Mouse (Mus musculus) liver (tissue): ENCODE measurements at regions not wholly inside any gene's neighbourhood (a gene's known extent, or its start where the extent isn't known, plus 50 kb on each side); places are given as distances from the start of the nearest gene placed in this dataset.

ENCODE experiments used
- DNase-seq: peaks from one replicate; pipeline ENCODE4 v3.0.0-alpha.2; 2020; ENCODE audit warnings: mixed read lengths

DNA sequence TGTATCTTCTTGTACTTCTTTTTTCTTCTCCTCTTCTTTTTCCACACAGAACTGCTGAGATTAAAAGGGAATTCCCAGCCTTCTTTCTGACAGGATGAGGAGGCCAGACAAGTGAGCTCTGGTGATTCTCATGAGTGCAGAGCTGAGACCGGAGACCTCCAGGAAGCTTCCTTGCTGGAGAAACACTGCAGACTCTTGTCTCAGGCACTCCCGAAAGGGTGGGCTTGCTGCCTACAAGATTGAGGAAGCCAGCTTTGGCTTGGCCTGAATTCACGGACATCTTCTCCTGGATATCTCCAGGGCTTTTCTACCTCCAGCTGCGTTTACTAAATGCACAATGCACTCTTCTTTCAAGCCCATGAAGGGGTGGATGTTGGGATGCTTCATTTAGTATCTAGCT, 226.0 kb downstream of the Csl start:
- no peak for DNase-seq

DNA sequence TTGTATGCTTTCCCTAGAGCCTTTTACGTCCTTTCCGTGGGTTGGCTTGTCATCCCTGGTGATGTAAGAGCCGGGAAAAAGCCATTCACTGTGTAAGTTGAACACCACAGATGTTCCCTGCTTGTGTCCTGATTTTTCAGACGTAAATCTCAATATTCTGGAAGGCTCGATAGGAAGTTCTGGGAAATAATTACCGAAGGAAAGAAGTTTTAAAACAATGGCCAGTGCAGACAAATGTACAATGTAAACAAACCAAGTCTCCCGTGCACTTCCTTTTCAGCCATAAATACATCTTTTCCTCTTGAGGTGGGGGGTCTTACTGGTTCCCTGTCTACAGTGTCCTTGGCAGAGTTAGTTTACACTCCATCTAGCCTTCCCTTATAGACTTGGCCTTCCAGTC, 225.2 kb downstream of the Csl start:
- DNase-seq: no peak

DNA sequence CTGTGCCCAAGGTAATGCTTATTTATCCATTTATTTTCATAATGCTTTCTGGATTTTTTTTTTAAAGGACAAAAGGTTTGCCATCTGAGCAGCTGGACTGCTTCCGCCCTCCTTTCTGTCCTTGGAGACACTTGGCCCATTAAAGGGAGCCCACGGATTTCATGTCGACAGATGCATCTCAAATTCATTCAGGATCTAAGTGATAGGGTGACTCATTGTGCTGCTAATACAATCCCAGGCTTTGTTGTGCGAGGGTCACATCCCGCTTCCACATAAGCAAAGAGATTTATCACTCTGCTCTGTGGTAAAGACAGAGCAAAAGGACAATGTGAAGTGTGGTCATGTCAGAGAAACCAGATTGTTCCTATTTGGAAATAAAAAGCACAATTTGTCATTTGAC, 220.8 kb downstream of the Csl start:
- DNase-seq: no peak

DNA sequence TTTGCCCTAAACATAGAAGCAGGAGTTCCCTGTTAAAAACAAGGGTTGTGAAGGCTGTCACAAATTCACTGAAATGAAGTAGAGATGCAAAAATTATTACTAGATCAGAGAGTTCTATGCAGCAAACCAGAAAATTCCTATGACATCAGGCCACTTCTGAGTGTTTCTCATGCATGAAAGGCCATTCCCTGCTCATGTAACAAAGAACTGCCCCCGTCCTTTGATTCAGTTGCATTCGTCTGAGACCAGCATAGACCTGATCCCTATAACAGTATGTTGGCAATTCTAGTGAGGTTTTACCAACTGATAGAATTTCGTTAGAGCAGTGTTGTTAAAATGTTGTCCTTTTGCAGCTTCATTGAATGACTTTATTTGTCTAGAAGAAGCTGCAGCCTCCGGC, 207.1 kb downstream of the Csl start:
- DNase-seq: no peak

DNA sequence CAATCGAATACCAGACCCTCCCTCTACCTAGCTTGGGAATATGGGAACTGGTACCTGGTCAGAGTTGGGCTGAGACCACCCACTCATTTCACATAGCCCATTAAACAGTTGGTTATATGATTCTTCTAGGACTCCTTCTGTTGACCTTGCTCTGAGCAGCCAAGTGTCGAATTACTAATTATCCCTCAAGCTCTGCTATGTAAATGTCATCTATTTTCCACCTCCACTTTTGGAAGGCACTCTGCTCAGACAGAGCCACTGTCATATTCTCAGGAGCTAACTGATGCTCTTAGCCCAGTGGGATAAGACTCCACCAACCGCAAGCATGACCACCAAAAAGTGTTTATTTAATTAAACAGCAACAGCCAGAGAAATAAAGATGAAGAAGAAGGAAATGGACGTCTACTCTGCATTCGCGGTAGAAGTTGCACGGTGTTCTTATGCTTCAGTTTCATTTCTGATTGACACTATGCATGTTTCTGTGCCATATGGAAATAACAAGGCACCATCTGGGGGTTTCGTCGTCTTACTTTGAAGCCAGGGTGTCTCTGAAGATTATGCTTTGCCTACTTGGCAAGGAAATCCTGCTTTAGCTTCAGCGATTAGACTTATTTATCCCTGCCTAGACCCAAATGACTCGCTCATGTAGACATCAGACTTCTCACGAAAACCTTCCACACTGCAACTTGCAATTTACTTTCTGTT, 206.5 kb downstream of the Csl start:
- DNase-seq: no peak

DNA sequence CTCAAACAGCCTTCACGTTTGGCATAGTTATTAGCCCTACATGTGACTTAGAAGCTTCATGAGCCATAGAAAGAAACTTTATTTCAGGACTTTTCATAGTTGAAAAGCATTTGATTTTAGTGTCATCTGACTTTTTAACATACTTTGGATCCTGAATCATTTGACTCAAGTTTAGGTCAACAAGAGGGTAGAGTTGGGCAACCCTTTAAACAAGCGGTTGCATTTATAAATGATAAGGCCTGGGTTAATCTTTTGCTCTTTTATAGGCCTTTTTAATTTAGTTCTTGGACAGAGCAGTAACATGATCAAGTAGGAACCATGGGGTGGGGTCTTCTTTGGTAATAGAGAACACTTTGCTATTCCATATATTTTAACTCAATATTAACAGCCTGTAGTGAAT, 204.4 kb downstream of the Csl start:
- DNase-seq: no peak

DNA sequence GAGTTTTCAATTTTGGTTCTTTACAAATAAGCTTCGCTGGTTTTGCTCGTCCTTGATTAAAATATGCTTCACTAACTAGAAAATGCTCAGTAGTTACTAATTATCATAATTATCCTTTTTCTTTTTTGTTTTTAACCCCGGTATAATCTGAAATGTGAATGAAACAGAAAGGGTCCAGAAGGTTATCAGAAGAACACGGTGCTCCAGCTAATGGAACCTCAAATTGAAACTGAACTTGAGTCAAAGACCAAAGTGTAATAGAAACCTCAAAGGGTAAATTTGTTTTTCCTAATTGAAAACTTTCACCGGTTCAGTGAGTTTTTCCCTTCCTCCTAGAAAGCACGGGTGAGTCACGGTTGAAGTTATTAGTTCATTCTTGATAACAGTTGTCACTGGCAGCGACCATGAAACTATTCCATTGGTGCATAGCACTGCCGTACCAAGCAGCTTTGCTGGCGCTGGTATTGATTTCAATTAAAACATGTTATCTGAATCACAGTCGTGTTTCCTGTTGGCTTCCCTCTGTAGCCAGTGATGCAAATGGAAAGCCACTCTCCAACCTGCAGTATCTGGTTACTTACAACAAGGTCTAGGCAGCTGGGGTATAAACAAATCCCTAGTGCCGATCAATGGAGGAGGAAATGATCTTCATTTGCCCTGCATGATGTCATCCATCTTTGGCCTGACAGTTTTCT, 203.7 kb downstream of the Csl start:
- no peak for DNase-seq

DNA sequence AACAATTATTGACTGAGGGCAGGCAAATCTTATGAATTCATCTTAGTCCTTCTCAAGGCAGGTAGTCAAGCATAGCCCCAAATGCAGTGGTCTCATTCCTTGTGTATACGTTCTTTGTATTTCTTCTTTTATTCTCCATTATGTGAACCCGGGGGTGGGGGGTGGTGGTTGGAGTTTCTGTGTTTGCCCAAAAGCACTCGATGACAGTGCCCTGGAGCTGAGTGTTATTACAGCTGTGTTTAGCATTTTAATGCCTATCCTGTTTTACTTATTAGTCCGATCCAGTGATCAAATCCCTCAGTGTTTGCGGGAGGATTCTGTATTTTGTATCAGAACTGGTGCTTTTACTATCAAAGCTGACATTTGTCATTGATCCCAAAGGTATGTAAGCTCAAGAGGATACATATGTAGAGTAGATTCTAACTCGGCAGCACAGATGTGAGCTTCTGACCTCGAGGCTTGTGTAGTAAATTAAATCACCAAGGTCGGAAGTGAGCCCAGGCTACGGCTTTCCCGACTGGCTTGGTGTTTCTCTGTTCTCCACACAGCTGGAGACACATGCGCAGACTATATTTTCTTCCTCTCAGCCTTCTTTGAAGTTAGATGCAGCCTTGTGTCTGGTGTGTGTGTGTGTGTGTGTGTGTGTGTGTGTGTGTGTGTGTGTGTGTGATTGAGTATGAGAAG, 203.0 kb downstream of the Csl start:
- no peak for DNase-seq

DNA sequence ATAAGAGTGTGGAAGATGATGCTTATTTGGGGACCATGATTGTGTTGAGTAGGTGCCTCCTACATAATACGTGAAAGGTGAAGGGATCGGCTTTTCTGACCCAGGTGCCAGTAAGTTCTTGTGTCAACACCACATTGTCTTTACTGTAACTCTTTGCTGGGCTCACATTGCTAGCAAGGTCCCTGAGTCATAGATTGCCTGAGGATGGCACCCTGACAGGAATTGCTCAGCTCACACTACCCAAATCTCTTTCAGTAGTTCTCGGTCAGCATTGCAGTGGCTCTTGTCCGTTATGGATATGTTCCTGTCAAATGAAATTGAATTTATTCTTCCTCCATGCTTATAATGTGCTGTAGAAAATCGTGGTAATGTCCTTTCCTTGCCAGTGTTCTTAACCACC, 200.8 kb downstream of the Csl start:
- DNase-seq: no peak

DNA sequence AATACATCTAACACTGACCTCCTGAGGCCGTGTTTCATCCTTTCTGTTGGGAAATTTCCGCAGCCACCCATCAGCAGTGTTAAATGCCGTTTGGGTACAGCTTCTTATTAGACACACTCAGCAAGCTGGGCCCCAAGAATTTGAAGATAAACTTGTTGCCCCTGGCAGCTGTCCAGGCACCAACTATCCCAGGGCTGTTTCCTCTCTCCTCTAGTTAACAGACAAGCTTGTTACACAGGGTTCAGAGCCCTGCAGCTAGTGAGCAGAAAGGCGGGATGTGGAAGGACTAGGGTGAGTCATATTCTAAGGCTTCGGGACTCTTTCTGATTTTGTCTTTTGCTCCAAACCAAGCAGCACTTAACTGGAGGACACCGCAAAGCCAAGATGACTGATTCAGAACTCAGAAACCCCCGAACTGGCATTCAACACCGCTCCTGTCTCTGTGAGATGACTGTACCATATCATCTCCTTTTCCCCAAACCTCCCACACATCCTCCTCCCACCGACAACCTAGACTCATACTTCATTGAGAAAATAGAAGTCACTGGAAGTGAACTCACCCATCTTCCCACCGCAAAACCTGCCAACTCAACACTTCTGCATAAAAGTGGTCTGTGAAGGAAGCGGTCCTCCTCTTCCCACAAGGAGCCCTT, 198.2 kb downstream of the Csl start:
- DNase-seq: no peak

DNA sequence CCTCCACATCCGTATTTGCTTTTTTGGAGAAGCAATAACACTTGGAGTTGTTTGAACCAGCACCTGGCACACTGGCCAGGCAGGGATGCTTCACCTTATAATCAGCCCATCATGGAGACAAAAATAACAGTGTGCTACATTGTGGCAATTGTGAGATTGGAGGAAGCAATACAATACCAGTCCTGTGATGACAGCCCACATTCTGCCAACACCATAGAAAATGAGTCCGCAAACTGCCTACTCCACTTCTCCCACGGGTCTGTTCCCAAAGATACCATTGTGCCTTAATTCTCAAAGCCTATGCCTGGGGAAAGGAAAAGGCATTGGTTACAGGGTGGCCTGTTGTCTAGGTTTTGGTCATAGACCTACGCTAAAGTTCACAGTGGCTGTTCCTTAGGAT, 194.9 kb downstream of the Csl start:
- no peak for DNase-seq

DNA sequence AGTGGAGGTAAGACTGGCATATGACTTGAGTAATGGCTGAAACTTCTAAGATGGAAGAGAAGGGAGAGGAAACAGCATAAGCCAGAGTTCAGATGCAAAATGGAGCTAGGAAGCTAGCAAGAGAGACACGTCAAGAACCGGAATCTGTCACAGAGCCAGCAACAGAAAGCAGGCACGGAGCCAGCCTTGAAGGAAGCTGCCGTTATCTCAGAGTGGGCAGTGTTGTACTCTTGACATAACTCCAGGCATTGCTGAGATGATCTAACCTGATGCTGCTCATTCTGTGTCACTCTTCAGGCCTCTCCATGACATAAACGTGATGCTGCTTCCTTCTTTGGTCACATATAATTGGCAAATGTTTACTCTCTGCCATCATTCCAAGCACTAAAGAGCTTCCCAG, 191.0 kb downstream of the Csl start:
- DNase-seq: no peak

DNA sequence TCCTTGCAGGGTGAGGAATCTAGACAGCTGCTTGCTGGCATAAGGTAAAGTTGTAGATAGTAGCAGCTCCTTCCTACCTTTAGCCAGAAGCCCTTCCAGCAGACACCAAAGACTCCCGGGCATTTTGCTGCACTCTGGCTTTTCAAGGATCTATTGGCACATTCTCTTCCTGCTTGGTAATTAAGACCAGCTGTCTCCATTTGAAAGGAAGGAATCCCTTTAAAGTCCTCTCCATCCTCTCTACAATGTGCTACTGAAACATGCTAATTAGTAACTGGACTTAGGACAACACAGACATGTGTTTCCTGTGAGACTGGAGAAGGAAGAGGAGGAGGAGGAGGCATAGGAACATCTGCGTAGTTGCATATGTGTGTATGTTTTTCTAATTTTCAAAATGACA, 189.3 kb downstream of the Csl start:
- DNase-seq: no peak

DNA sequence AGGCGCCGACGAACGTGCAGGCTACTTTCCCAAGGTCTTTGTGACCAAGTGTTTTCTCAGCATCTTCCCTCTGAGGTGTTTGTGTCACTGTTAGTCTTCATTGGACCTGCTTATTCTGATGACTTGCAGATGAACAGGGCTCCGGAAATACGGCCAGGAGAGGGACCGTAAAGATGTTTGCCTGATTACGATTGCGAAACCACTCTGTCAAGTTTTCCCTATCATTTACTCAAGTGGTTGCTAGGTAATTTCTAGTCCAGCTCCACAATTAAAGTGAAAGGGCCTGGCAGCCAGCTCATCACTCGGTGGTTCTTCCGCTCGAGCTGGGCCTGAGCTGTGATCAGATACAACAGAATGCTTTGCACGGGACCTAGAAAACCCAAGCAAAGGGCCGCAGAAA, 185.5 kb downstream of the Csl start:
- DNase-seq: no peak

DNA sequence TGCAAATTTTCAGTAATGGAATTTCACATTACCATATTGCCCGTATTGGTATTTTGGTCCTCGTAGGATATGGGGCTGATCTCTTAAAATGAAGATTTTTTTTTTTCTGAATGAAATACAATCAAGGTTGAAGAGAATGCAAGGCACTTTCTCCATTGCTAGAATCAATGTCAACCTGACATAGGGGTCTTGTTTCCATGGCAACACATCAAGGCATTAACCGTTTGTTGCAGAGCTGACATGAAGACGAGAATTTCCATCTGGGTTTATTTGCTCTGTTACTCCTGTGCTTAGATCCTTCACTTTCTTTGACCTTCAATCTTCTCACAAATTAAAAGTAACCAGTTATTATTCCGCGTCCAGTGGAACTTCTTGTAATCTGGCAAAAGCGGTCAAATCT, 184.2 kb downstream of the Csl start:
- DNase-seq: no peak

DNA sequence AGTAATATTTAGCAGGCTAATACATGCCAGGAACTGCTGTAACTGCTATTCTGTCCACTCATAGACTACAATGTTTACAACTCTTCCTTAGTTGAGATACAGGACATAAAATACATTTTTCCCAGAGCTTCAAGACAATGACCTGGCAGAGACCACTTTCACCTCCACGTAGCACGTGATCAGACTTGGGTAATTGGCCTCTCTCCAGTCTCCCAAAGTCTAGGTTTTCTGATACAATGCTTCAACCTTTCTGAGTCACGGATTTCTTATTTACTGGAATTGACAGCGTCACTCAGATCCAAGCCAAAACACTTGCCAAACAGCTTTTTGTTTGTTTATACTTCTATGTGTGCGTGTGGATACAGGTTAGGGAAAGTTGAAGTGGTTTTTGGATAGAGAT, 183.2 kb downstream of the Csl start:
- no peak for DNase-seq

DNA sequence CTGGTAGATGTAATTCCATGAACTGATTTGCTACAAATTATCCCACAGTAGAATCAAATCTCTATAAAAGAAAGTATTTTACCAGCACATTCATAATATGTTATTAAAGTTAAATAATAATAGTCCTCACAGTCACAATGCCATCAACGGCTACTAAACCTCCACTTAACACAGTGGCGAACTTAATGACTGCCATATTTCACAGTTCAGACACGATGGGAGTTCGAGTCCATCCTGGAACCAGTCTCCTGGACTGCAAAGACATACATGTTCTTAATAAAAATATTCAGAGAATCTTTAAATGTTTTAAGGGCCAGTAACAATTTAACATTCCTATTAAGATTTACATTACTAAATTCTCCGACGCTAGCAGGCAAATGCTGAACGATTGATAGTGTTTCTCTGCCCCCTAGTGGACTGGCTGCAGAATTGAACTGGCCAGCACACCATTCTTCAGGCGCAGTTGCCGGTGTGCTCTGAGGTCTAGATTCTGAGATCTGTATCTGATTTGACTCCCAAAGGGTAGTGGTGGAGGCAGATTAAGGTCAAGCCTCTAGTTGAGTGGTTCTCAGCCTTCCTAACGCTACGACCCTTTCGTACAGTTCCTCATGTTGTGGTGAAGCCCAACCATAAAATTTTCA, 182.3 kb downstream of the Csl start:
- DNase-seq: peak; percentile 19

DNA sequence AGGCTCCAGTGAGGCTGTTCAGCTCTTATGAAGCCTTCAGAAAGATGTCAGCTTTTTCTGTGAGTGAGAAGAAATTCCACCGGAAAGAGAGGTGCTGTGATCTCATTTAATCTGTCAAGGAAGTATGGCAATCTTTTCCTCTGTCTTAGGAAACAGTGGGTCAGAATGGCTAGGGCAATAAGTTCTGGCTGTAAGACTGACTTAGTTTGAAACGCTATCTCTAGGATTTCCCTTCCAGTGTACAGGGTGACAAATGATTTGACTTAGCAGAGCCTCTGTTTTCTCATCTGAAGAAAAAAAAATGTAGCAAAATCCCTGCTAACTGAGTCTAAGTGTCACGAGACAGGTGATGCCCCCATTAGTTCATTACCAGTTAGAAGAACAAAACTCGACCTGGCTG, 181.1 kb downstream of the Csl start:
- DNase-seq: no peak

DNA sequence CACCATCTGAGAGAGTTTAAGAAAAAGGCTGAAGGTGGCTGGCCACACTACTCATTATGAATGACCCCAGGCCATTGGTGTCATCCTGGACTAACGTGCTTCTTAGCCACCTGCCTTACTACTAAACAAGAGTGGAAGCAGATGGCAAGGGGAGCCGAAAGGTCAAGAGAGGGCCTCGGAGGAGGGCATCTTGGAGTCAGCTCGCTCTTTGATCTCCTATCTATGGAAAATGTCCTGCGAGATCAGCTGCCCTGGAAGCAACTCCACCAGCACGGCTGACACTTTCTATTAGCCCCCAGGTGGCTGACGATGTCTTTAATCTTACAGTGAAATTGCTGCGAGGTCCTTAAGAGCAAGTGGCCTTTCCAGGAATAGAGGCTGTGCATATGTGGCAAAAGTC, 179.3 kb downstream of the Csl start:
- no peak for DNase-seq

DNA sequence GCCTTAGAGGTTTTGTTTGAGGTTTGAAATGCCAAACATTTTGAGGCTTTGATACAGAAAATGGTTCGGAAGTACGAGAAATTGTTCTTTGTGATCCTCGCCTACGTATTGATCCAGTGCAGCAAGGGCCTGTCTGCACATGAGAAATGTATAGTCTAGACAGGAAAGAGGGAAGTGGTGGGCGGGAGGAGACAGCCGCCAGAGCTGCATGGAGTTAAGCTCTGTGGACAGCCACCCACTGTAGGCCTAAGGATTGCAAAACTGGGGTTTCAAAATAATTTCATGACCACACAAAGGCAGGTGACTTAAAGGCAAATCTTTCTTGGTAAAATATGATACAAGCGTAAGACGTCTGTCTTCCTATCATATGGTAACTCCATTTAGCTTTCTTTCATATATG, 178.4 kb downstream of the Csl start:
- no peak for DNase-seq

DNA sequence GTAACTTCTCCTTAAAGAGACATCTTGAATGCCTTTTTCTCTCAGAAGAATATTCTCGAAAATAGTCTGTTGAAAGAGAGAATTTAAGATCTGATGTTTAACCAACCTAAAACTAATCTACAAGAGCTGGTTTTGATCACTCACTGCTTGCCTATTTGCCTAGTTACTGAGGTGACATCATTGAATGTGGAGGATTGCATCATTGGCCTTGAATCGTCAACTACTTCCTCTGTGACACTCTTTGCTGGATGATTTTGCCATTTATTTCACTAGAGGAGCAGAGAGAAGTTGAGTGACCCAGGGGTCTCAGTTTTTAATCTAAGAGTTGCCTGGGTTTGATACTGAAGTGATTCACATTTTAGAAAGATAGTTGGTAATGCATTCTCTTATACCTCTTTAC, 174.6 kb downstream of the Csl start:
- DNase-seq: no peak

DNA sequence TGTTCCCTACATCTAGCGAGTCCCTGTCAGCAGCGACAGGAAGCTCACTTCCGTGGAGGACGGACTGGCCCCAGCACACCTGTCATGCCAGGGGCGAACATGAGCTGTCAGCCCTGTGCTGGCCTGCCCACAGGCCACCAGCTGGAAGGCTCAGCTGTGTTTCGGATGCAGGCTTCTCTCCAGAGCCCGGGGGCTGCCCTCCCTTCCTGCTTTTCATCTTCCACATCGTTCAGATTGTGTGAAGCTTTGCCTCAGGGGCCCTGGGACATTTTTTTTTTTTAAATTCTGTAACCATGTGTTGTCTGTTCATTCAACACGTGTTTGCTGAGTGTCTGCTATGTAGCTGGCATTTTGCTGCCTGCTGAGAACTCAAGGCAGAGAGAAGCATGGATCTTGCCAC, 167.2 kb downstream of the Csl start:
- DNase-seq: peak; percentile 11

DNA sequence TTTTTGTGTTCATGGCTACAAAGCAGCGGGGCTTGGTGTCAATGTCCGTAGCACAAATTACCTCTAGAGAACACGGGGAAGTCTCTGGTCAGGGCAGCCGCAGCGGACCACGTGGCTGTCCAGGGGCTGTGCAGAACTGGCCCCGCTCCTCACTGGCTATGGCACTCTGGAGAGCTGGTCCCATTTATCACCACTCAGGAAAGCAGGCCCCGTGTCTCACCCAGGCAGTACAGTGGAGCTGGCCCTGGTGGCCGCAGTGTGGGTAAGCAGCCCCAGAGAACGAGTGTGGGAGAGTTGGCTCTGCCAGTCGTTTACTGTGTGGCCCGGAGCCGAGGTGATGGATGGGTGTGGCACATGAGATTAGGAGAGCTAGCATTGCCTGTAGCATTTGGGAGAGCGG, 163.8 kb downstream of the Csl start:
- DNase-seq: no peak
